Mouse (Mus musculus): ENCODE data around the gene Bicral.
"Not testable (repeated sequence)": the region's sequence is repeated elsewhere in the genome, so short reads cannot be mapped to it uniquely, and the experiment has no call there.

Bicral gene

DNA sequence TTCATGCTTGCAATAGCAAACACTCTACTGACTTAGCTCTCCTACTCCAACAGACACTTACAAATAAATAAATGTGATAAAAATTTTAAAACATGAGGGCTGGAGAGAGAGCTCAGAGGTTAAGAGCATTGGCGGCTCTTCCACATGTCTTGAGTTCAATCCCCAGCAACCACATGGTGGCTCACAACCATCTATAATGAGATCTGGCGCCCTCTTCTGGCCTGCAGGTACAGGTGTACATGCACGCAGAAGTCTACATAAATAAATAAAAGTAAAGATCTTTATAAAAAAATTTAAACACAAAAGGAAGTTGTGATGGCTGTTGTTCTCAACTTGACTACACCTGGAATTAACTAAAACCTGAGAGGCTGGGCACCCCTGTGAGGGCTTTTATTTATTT, 17.3 kb upstream of the Bicral start:
- DNase-seq (ENCODE audit: low read depth, low spot score) = no peak

DNA sequence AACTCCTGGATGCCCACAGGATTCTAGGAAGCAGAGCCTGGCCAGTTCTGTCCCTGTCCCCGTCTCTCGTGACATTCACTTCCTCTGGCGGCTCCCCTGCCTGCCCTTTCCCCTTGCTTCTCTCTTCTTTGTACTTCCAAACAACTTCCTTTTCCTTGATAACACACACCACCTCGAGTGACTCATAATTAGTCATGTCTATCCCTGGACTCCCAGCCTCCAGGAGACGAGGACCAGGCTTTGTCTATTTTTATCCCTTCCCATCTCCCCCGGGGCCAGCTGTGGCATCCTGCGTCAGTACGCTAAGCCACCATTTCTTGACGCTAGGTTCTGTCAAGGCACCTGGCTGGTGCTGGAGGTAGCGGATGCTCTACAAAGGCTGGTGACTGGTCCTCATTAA, 15.9 kb upstream of the Bicral start:
- peak; percentile 87 for DNase-seq (ENCODE audit: low read depth, low spot score)

DNA sequence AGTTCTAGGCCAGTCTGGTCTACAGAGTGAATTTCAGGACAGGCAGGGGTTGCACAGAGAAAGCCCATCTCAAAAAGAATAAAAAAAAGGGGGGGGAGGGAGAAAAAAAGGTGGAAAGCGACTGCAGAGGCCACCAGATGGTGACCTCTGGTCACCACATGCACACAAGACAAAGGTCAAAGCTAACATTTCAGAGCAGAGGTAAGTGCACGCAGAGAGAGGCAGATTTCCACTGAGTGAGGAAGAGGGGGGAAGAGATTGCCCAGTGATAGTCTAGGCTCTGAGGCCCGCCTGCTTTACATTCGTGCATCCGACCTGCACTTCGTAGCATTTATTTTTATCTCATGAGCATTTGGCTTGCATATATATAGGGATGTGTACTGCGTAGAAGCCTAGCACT, 14.5 kb upstream of the Bicral start:
- no peak for DNase-seq (ENCODE audit: low read depth, low spot score)

DNA sequence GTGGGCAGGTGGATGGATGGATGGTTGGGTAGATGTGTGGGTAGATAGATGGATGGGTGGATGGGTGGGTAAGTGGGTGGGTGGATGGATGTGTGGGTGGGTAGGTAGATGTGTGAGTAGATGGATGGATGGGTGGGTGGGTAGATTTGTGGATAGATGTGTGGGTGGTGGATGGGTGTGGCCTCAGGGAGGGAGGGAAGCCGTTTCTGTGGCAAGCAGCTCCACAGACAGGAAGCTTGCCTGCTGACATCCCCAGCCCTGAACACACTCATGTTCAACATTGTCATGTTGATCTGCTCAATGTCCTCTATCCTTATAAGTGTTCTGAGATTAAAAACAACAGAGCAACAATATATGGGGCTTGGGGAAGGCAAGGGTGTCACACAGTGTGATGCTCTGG, 12.6 kb upstream of the Bicral start:
- no peak for DNase-seq (ENCODE audit: low read depth, low spot score)

DNA sequence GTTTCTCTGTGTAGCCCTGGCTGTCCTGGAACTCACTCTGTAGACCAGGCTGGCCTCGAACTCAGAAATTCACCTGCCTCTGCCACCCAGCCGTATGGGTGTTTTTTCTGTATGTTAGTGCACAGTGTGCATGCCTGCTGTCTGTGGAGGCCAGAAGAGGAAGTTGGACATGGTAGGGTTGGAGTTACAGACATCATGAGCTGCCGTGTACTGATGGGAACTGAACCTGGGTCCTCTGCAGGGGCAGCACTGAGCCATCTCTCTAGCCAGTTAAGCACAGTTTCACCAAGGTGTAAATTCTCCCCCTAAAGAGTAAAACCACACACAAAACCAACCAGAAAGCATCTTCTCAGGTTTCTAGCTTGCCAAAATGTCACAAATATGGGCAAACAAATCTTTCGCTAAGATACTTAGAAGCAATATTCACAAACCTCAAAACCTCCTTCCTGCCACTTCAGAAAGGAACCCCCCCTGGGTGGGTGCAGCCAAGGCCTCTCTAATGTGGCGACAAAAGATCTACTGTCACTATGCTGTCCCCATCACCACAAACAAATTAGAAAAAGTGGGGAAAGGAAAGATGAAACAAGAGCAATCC, 12.0 kb upstream of the Bicral start:
- DNase-seq (ENCODE audit: low read depth, low spot score) = no peak

DNA sequence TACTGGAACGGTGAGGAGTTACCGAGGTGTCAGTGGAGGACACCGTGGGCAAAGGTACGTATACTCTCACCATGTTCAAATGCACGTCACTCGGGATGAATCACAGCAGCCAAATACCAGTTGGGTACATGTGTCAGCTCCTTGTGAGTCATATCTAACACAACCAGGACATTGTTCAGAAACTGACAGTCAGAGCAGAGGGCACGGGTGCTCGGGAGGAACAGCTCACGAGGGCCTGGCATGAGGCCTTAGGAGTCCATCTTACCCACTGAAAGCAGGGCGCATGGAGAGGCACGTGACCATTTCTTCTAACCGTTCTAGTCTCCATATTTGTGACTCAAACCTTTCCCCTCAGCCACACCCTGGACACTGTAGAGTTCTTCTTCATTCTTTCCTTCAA, 8.6 kb upstream of the Bicral start:
- DNase-seq (ENCODE audit: low read depth, low spot score) = peak; percentile 86

DNA sequence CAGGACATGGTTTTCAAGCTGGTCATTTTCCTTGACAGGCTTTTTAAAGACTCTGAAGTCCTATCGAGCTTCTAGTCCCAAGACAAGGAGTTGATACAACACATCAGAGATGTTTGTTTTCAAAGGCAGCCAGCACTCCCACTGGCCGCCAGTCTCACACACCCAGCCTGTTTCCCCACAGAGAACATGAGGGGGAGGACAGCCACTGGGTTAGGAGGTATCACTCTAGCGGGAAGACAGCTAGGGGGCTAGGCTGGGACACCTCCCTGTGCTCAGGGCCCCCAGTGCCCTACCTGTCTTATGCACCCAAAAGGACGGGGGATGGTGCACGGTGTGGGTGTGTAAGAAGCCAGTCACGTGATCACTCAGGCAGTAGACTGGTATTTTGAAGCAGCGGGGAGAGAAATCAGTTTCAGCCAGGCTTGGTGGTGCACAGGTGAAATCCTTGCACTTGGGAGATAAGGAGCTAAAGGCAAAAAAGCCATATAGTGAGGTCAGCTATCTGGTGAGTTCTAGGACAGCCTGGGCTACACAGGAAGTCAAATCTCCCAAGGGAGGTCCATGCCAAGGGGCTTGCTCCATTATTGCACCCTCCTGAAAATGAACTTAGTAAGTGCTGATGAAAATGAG, 6.4 kb upstream of the Bicral start:
- DNase-seq (ENCODE audit: low read depth, low spot score) = peak; percentile 45

DNA sequence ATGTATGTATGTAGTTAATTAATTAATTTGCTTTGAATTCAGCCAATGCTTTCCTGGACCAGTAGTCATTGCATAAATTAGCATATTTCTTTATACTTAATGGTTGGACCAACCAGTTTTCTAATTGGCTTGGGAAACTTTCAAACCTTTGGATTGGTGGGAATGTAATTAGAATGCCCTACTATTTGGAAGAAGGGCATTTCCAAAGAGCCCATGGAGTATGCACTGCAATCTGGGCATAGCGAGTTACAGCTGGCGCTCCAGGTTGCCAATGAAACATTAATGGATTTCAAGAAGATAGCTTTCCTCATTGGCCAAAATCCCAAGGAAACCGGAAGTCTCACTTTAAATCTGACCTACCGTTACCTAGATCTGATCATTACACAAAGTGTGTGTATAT, 1.8 kb upstream of the Bicral start:
- no peak for DNase-seq (ENCODE audit: low read depth, low spot score)

DNA sequence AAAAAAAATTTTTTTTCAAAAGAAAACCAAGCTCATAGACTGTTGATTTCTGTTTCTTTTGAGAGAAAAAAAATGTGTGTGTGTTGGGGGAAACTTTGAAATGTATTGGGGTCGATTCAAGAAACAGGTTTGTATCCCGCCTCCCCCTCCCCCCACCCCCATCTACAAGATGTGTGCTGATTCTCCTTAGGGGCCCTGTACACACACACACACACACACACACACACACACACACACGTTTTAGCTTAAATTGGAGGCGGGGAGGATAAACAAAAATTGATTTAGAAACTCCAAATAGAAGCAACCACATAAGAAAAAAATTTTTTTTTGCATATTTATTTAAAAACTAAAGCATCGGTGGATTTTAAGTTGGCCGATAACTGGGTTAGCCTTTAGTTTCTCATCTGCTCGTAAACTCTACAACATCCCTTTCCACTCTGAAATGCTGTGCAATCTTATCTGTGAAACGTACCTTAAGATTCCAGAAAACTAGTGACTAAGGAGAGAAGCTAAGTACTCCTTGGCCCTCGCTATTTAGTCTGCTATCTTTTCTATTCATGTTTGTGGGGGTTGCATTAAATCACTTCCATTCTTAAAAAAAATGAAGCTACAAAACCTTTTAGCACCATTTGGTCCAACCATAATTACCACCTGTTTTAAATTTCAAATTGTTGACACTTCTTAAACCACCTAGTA, 615 bp upstream of the Bicral start:
- no peak for DNase-seq (ENCODE audit: low read depth, low spot score)

DNA sequence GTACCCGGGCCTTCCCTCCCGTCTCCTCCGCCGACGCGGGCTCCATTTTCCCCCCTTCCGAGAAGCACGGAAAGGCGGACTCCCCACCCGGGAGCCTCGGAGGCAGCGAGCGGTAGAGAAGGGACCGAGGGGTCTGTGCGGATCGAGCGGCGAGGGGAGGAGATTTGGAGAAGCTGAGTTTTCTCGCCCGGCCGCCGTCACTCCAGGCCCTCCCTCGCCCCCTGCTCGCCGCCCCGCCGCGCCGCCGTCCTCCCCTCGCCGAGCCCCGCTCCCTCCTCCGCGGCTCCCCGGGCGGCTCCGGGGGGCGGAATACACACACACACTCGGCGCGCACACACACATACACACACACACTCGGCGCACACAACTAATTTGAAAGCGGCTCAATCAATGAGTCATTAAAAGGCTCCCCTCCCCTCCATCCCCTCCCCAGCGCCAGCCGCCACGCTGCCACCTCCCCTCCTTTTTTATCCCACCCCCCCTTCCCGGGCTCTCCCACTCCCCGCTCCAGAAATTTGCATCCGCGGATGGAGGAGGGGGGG, 850 bp downstream of the Bicral start:
- peak; percentile 92 for DNase-seq (ENCODE audit: low read depth, low spot score)

DNA sequence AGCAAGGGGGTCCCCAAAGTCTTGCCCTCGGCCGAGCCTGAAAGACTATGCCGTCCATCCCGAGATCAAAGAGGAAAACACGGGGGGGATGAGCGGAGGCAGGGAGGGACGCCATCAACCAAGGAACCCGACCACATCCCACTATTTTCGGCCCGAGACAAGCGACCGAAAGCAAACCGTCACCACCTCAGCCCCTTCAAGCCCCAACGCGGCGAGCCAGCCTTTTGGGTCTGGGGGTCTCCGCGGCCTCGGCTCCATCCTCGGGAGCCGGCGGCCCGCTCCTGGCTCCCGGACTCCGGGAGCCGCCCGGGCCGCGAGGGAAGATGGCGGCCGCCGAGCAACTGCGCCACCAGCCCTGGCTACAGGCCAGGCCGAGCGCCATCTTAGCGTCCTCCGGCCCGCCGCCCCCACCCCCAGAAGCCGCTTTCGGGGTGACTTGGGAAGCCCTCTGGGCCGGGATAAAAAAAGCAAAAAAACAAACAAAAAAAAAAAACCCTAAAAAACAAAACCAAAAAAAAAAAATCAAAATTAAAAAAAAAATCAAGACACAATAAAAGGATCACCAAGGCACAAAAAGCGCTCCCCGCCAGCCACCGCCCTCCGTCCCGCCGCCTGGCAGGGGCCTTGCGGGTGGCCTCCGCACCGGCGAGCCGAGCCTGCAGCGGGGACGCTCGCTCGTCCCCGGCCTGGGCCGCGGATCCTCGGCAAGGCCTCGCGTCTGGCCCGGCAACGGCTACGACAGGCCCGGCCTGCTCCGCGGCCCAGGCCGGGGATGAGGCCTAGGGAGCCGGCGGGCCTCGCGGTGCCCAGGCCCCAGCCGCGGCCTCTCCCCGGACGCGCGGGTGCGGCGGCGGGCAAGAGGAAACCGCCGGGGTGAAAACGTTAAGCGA, 1.6 kb downstream of the Bicral start:
- DNase-seq (ENCODE audit: low read depth, low spot score) = peak; percentile 89

DNA sequence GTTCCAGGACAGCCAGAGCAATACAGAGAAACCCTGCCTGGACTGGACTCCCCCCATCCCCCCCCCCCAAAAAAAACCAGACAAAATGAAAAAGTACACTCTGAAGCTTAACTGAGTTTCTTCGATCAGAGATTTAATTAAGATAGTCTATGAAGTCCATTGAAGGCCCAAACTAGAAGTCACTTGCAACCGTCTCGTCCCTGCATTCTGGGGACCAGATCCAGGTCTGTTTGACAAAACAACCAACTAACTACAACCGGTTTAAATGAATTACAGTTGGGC, 2.2 kb downstream of the Bicral start:
- no peak for DNase-seq (ENCODE audit: low read depth, low spot score)

DNA sequence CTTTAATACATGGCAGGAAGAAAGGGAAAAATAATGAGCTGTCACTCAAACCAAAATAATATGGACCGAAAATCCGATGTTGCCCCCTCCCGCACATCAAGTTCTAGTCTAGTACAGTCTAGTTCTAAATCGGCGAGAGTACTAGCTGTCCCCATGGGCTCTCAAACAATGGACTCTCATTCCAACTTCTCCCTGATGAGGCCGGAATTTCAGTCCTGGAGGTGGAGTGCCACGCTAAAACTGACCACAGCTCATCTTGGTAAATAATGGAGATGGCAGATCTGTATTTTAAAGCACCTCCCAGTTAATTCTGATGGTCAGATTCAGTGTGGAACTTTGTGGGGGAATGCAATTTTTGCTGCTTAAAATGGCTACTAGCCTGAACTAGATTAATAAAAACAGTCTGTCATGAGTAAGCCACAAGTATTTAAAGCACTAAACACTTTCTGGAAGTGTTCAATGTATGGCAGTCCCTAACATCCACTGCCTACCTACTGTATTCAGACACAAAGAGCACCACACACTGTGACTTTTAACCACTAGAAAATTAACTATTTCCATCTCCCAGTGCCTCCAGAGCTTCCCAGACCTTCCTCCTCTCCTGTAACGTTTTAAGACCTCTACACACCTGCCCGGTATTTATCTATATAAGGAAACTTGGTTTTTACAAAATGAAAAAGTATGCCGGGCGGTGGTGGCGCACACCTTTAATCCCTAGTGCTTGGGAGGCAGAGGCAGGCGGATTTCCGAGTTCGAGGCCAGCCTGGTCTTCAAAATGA, 2.8 kb downstream of the Bicral start:
- no peak for DNase-seq (ENCODE audit: low read depth, low spot score)

DNA sequence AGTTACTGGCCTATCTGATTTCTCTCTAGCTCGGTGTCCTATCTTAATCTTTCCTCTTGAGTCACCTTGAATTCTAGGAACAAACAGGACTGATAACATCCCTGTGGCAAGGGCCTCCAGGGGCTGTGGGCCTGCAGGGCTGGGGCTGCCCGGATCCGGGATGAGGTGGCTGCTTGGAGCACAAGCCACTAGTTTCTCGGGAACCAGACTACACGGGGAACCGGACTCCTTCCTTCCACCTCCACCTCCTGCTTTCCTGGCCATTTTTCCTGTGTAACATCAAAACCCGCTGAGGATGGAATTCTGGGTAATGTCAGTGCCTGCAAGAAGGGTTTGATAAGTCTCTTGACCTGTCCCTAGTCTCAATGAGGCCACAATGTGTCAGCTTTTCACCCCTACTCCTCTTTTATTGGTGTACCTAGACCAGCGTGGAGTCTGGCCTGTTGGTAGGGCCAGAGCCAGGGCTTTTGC, 3.6 kb downstream of the Bicral start:
- no peak for DNase-seq (ENCODE audit: low read depth, low spot score)

DNA sequence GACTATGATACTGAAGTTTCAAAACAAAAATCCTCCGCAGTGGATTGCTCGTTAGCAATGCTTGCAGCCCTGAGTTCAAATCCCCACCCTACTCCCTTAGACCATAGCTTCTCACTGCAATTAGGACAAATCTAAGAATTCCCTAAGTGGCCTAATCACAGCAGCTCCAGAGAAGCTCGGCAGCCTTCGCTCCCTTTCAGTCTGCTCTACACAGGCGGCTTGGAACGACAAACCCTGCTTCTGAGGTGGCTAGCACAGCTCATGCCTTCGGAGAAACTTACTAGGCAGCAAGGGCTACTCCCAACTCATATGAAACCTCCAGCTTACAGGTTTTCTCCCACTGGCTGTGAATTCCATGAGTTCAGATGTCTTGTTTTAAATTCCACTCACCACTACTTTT, 4.2 kb downstream of the Bicral start:
- DNase-seq (ENCODE audit: low read depth, low spot score) = no peak

DNA sequence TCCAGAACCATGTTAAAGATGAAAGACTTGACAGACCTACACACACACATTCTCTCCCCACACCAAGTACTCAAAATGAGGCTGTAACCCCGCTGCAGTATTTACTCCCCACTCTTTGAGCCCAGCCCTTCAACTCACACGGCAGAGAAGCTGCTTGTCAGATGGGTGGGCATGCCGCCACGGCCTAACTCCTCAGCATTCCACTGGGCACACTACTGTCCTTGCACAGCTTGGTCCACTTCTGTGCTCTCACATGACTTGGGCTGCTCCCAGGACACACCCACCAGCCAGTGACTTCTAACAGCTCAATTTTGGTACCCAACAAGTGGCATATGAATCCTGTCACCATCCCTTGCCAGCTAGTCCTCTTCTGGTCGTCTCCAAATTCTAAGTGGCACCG, 5.0 kb downstream of the Bicral start:
- peak; percentile 92 for DNase-seq (ENCODE audit: low read depth, low spot score)

DNA sequence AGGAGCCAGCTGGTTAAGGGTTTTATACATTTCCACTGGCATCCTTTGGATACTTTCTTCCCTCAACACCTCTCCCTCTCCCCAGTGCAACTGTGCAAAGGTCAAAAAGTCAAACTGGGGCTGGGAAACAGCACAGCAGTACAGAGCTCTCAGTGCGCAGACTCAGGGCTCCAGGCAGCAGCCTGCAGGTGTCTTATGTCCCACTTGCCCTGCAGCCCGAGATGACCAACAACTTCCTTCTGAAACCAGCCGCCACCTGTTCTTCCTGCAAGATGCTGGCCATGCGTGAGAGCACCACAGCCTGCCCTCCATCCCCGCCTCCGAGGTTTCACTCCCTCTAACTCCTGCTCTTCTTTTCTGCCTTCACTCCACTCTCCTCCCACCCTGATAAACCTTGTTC, 5.6 kb downstream of the Bicral start:
- no peak for DNase-seq (ENCODE audit: low read depth, low spot score)

DNA sequence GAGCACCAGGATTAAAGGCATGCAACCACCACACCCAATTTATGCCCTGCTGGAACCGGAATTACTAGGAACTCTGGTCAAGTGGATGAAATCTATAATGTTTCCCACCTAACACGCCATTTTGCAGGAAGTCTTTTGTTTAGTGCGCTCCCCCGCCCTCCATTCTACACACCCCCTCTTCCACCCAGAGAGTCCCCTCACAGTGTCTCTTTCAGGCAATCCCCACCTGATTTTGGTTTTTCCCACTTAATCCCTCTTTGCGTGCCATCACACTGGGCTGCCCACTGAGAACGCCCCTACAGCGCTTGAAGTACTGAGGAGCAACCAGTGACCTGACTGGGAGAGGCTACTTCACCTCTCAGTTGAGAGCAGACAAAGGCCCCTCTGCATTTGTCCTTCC, 11.1 kb downstream of the Bicral start:
- DNase-seq (ENCODE audit: low read depth, low spot score) = no peak

DNA sequence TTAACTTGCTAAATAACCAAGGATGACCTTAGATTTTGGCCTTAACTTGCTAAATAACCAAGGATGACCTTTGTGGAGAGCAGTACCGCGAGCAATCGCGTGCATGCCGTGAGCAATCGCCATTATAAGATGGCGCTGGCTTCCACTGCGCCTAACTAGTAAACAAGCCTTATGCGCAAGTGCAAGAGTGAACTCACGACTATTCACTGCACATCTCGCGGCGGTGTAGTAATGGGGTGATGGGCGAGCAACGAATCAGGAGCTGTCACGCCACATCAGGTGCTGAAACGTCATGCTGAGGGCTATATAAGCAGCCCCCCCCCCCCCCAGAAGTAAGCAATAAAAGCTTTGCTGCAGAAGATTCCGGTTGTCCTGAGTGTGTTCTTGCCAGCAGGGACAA, 11.7 kb downstream of the Bicral start:
- DNase-seq (ENCODE audit: low read depth, low spot score) = not testable (repeated sequence)

DNA sequence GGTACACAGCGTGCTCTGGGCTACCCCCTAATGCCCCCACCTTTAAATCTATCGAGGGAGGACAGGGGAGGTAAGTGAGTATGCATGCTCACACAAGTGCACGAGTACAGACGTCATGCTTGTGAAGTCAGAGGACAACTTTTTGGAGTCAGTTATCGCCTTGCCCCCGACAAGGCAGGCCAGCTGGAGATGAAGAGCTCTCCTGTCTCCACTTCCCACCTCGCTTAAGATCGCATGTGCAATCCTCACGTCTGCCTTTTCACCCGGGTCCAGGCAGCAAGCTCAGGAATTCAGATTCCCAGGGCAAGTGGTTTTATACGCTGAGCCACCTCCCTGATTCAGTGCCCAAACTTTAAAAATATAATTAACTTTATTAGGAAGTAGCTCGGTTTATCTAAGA, 13.0 kb downstream of the Bicral start:
- DNase-seq (ENCODE audit: low read depth, low spot score) = no peak

DNA sequence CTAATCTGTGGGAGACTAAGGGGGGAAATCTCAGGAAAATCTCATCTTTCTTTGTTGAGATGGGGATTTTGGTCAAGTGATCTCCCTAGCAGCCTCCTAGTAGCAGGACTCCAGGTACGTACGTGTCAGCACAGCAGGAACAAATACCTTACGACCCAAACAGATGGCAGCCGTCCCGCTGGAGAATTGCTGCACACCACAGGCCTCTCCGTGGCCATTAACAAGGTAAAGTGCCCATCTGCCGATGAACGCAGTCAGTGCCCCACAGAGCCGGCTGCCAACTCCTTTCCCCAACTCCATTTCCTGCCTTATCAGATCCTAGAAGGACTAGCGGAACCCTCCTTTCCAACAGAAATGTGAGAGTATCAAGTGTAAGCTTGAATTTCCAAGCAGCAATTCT, 13.5 kb downstream of the Bicral start:
- peak; percentile 79 for DNase-seq (ENCODE audit: low read depth, low spot score)

Measured in brain, adult 2 months (tissue).